Mouse (Mus musculus) heart, embryonic 10.5 days (tissue): Measurements from ENCODE around the gene Shc4. TPM values are rescaled to one million over a fixed set of nuclear protein-coding genes. Genes with fewer than 3 reads are reported as not detected.

Experiments
- DNase-seq: peaks from one replicate; pipeline ENCODE4 v3.0.0-alpha.2; 2017; ENCODE audit warnings: low spot score
- H3K27ac ChIP-seq: fragments of 300-500 bp; sonication (generic); 2 replicates; pipeline ENCODE4 v1.5.1; 2016; ENCODE audit warnings: mild to moderate bottlenecking
- H3K27me3 ChIP-seq: fragments of 300-500 bp; sonication (generic); 2 replicates; pipeline ENCODE4 v1.6.1; 2016; ENCODE audit warnings: mild to moderate bottlenecking; ENCODE audit not compliant: poor library complexity, insufficient read depth, severe bottlenecking
- H3K36me3 ChIP-seq: fragments of 300-500 bp; sonication (generic); 2 replicates; pipeline ENCODE4 v1.6.1; 2016; ENCODE audit warnings: mild to moderate bottlenecking, moderate library complexity
- H3K4me1 ChIP-seq: fragments of 300-500 bp; sonication (generic); 2 replicates; pipeline ENCODE4 v1.6.1; 2016; ENCODE audit warnings: mild to moderate bottlenecking
- H3K4me3 ChIP-seq: fragments of 300-500 bp; sonication (generic); 2 replicates; pipeline ENCODE4 v1.5.1; 2016; ENCODE audit warnings: mild to moderate bottlenecking, moderate library complexity
- H3K9me3 ChIP-seq: fragments of 300-500 bp; sonication (generic); 2 replicates; pipeline ENCODE4 v1.6.1; 2016; ENCODE audit warnings: mild to moderate bottlenecking, moderate library complexity
- WGBS: fragments of 180-500 bp; shearing (Covaris S2); methylation state at CpG from one replicate; pipeline ENCODE4 v1.1.7; 2016; 5-methylcytosine and 5-hydroxymethylcytosine counted together
- polyA plus RNA-seq: library from polyadenylated mRNA; unstranded; fragments of >200 nt; fragmentation: Nextera tagmentation; extraction: Ambion mirVana; gene quantifications from 2 replicates; pipeline ENCODE4 v1.2.1, GENCODE M21; 2016

The Shc4 gene
- polyA plus RNA-seq, 1 experiment from 2014 or later = 1.5 TPM

DNA sequence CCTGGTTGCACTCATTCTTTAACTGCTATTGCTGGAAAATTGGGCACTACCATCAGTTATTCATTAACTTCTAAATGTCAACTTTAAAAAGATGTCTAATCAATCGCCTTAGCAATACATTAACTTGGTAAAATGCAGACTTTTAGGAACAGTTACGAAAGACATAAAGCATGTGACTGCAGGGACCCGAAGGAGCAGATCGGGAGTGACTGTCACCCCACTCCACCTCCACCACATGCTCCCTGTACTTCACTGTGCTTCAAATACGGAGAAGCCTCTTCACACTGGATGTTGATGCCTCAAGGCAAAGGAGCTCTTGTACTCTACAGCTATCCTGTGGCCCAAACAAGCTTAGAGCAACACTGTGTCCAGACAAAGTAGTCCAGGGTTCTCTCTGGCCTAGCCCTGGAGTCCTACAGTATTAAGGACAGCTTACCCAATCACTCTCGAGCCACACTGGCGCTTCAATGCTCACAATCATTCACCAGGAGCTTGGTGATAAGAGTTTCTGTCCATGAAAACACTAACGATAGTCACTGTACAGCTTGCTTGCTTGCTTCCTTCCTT is 108.0 kb downstream of the Shc4 start:
- peaks cover 81% of the 10 kb centered on the region for H3K36me3 ChIP-seq
- WGBS = 75% methylated on average over 8 of the region's 8 CpGs

DNA sequence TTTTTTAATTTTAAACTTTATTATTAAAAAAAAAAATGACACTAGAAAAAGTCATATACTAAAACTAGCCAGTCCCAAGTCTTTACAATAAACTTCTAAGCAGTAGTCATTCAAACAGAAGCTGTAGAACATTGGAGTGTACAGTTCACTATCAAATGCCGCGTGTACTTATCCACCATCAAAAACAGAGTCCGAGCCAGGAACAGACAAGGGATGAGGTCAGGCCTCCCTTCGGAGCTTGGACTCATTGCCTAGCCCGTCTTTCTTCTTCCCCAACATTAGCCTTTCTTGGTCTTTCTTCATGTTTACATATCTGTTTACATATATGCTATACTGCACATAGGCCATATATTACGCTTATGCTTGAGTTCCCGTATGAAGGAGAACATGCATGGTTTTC is 108.5 kb downstream of the Shc4 start:
- Histone ChIP-seq H3K27ac (no peak overlapping the region), H3K36me3 (peaks cover 82% of the 10 kb centered on the region), H3K4me3 (no peak overlapping the region), H3K4me1 (no peaks in the 10 kb centered on the region), H3K9me3 (no peaks in the 10 kb centered on the region), H3K27me3 (no peaks in the 10 kb centered on the region)
- DNase-seq = no peak
- 91% methylated on average over 7 of the region's 7 CpGs for WGBS

More for the DNA sequence above, 108.0 kb downstream of the Shc4 start:
- no peak overlapping the region for H3K4me3 ChIP-seq
- no peaks in the 10 kb centered on the region for H3K4me1 ChIP-seq
- H3K9me3 ChIP-seq = no peaks in the 10 kb centered on the region
- no peak overlapping the region for H3K27ac ChIP-seq
- no peak for DNase-seq
- no peaks in the 10 kb centered on the region for H3K27me3 ChIP-seq

DNA sequence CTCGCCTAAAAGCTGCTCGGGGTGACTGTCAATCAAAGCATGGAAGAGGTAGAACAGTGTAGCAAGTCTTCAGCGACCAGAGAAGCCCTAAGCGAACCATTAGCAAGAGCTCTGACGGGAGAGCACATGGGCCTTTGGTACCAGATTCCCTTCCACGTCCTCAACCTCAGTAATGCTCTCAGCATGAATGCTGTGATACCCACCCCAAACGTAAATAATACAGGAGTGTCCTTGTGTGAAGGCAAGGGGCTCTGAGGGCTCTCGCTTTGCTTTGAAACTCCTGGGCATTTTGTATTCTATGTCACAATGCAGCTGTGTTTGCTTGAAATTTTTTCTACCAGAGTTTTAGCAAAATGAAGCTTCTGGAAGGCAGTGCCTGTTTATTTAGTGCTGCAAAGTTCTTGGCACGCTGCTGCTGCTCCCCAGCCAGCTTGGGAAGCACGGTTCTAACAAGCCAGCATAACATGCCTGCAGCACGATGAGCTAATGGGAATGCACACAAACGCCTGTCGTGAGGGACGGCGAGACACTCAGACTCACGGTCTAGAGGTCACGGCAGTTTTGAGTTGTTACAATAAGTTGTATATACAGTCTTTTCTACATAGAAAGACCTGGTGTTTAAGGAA is 117.6 kb downstream of the Shc4 start:
- DNase-seq = no peak
- Histone ChIP-seq H3K9me3 (no peaks in the 10 kb centered on the region), H3K4me3 (no peak overlapping the region), H3K4me1 (no peaks in the 10 kb centered on the region), H3K36me3 (peaks cover 71% of the 10 kb centered on the region), H3K27ac (no peak overlapping the region), H3K27me3 (no peaks in the 10 kb centered on the region)
- WGBS = 85% methylated on average over 17 of the region's 17 CpGs

DNA sequence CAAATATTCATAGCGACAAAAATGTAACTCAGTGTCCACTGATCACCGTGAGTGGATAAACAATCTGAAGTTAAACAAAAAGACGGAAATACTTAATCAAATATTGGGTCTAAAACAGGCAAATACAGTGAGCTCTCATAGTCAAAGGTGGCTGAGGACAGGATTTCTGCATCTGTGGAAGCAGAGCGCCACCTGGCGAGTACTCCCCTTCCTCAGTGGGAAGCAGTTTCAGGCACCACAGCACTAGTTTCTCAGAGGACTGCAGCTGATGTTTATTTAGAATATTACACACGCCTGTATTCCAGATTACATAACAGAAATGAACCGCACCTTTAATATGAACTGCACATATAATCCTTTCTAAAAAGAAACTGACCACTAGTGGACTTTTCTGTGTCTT is 119.3 kb downstream of the Shc4 start:
- H3K36me3 ChIP-seq = peaks cover 74% of the 10 kb centered on the region
- H3K27ac ChIP-seq = no peak overlapping the region
- H3K9me3 ChIP-seq = no peaks in the 10 kb centered on the region
- no peak for DNase-seq
- WGBS = 75% methylated on average over 7 of the region's 7 CpGs
- no peaks in the 10 kb centered on the region for H3K4me1 ChIP-seq
- no peaks in the 10 kb centered on the region for H3K27me3 ChIP-seq
- H3K4me3 ChIP-seq = no peak overlapping the region

DNA sequence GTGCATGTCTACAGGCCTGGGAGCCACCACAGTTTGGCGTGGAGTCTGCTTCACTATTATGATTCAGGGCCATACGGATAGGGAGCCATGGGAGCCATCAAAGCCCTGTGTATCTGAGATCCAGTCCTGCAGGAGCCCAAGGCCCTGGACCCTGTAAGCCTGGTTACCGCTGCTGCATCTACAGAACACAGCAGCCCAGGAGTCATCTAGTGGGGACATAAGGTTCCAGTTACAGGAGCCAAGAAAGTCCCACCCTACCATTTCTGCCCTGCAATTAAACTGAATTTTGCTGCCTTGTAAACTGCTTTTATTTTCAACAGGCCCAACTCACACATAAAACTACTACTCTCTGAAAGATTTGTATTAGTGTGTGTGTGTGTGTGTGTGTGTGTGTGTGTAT is 121.0 kb downstream of the Shc4 start:
- WGBS = 95% methylated on average over 3 of the region's 3 CpGs
- Histone ChIP-seq H3K9me3 (no peaks in the 10 kb centered on the region), H3K27ac (no peak overlapping the region), H3K4me3 (no peak overlapping the region), H3K4me1 (no peaks in the 10 kb centered on the region), H3K27me3 (no peaks in the 10 kb centered on the region), H3K36me3 (peaks cover 74% of the 10 kb centered on the region)
- DNase-seq = no peak

DNA sequence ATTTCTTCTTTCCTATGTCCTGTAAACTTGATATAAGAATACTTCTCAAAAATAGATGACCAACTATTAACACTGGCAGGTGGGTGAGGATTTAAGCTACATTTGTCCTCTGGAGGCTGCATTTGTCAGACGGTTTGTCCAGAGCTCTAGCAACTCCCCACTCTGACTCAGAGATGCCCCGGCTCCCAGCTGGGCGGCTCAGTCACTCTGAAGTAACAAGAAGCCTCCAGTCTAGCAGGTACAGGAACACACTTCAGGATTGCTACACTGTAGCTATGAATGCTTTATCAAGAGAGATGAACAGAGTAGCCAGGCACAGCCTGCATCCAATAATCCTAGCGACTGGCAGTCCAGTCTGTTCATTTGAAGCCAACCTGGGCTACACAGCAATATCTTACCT is 125.0 kb downstream of the Shc4 start:
- Histone ChIP-seq H3K27me3 (no peaks in the 10 kb centered on the region), H3K4me1 (no peaks in the 10 kb centered on the region), H3K4me3 (no peak overlapping the region), H3K9me3 (no peaks in the 10 kb centered on the region), H3K36me3 (peaks cover 90% of the 10 kb centered on the region), H3K27ac (no peak overlapping the region)
- DNase-seq = no peak
- WGBS = 81% methylated on average over 4 of the region's 4 CpGs

DNA sequence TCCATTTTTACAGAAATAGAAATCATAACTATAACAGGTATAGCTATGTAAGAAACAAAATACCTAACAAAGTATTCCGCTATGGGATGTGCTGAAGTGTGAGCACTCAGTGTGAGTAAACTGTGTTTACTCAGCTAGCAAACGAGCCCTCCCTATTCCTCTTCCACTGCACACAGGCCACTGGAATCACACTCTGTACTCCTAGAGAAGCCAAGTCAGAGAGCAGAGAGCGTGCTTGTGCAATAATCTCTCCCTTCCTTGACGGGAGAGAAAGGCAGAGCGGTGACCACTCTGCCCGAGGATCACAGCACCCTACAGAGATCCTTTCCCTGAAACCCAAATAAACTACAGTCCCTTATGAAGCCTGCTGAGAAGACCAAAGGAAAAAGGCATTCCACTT is 125.7 kb downstream of the Shc4 start:
- Histone ChIP-seq H3K27me3 (no peaks in the 10 kb centered on the region), H3K9me3 (no peaks in the 10 kb centered on the region), H3K4me1 (no peaks in the 10 kb centered on the region), H3K4me3 (no peak overlapping the region), H3K36me3 (peaks cover 92% of the 10 kb centered on the region), H3K27ac (no peak overlapping the region)
- 84% methylated on average over 6 of the region's 6 CpGs for WGBS
- DNase-seq = no peak

DNA sequence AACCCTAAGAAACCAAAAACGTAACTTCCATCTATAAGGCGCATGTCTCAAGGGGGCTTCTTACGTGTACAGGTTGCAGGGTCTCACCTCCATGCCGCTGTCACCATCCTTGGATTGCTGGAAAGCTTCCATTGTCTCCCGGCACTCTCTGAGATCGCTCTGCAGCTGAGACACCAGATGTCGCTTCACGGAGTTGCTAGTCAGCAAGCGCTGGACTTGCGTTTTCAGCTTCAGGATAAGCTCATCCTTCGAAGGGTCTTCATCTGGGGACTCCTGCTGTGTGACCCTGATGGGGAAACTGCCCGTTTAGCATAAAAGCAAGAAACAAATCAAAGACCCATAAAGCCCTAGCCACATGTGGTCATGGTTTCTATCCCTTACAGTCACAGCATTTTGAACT is 129.2 kb downstream of the Shc4 start:
- 91% methylated on average over 12 of the region's 12 CpGs for WGBS
- DNase-seq = no peak
- H3K9me3 ChIP-seq = no peaks in the 10 kb centered on the region
- H3K27ac ChIP-seq = no peak overlapping the region
- H3K27me3 ChIP-seq = no peaks in the 10 kb centered on the region
- H3K36me3 ChIP-seq = peaks cover 79% of the 10 kb centered on the region
- H3K4me1 ChIP-seq = no peaks in the 10 kb centered on the region
- no peak overlapping the region for H3K4me3 ChIP-seq

DNA sequence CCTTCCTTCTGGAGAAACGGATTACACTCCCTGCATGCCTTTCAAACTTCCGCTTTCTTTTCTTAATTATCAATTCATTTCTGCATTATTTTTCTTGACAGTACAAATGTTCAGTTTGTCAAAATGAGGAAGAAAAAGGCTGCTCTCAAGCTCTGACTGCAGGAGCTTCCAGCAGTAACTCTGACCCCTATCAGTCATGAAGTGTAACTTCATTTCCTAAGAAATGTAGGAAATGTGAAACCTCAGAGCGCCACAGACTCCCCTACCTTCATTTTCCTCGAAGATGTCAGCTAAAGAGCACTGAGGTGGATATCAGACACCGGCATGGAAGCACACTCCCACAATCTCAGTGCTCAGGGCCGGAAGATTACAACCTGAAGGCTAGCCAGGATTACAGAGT is 129.9 kb downstream of the Shc4 start:
- Histone ChIP-seq H3K9me3 (no peaks in the 10 kb centered on the region), H3K36me3 (peaks cover 80% of the 10 kb centered on the region), H3K27me3 (no peaks in the 10 kb centered on the region), H3K27ac (no peak overlapping the region), H3K4me3 (no peak overlapping the region), H3K4me1 (no peaks in the 10 kb centered on the region)
- DNase-seq = no peak
- 79% methylated on average over 6 of the region's 6 CpGs for WGBS

DNA sequence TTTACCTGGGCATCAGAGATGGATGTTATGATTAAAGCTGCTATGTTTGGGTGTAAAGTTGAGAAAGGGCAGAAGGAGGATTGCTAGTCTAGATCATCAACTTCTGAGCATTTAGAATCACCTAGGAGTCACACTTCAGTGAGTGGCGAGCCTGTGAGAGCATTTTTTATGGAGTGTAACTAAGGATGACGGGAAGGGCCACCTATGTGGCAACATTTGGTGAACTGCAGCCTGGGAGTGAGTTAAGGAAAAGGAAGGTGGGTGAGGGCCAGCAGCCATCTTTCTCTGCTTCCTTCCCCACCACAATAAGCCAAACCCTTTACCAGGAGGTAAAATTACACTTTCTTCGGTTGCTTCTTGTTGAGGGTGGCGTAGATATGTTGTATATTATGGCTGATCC is 132.1 kb downstream of the Shc4 start:
- no peaks in the 10 kb centered on the region for H3K4me1 ChIP-seq
- H3K4me3 ChIP-seq = no peak overlapping the region
- peaks cover 86% of the 10 kb centered on the region for H3K36me3 ChIP-seq
- DNase-seq = no peak
- H3K9me3 ChIP-seq = no peaks in the 10 kb centered on the region
- 90% methylated on average over 4 of the region's 4 CpGs for WGBS
- H3K27me3 ChIP-seq = no peaks in the 10 kb centered on the region
- no peak overlapping the region for H3K27ac ChIP-seq

DNA sequence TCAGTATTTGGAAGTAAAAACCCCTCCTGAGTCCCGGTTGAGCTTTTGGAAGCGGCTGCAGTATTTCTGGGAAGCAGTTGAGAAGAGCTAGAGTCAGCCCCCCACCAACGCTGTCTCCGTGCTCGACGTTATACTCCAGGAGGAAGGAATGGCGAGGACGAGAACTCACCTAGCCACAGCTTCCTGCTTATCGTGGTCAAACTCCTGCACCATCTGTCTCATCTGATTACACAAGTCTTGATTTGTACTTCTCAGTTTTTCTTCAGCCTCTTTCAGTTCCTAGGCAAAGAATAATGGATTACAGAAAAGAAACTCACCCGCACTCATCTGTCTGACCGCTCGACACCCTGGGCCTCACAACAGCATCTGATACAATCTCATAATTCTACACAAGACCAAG is 134.7 kb downstream of the Shc4 start:
- H3K4me1 ChIP-seq = no peaks in the 10 kb centered on the region
- WGBS = 92% methylated on average over 12 of the region's 12 CpGs
- no peak for DNase-seq
- peaks cover 85% of the 10 kb centered on the region for H3K36me3 ChIP-seq
- no peak overlapping the region for H3K27ac ChIP-seq
- no peaks in the 10 kb centered on the region for H3K9me3 ChIP-seq
- no peaks in the 10 kb centered on the region for H3K27me3 ChIP-seq
- no peak overlapping the region for H3K4me3 ChIP-seq

DNA sequence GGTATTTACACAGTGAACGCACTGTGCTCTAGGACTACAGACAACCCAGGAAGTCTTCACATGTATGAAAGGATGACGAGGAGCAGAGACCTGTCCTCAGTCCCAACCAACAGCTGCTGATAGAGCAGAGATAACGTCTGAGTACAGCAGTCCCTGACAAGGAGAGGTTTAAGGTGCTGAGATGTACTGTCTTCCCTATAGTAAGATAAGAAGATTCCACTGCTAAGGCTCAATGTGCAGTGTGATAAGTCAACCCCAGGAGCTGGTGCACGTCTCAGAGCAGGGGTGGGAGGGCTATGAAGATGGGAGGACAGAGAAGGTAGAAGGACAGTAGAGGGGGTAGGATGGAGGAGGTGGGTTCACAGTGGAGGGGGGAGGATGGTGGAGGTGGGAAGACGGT is 142.9 kb downstream of the Shc4 start:
- Histone ChIP-seq H3K27ac (no peak overlapping the region; the same call in 1 of the 2 replicates), H3K4me3 (no peak overlapping the region), H3K9me3 (no peaks in the 10 kb centered on the region), H3K36me3 (peaks cover 76% of the 10 kb centered on the region), H3K27me3 (no peaks in the 10 kb centered on the region), H3K4me1 (peaks cover 9% of the 10 kb centered on the region)
- 32% methylated on average over 5 of the region's 5 CpGs for WGBS
- DNase-seq = no peak

DNA sequence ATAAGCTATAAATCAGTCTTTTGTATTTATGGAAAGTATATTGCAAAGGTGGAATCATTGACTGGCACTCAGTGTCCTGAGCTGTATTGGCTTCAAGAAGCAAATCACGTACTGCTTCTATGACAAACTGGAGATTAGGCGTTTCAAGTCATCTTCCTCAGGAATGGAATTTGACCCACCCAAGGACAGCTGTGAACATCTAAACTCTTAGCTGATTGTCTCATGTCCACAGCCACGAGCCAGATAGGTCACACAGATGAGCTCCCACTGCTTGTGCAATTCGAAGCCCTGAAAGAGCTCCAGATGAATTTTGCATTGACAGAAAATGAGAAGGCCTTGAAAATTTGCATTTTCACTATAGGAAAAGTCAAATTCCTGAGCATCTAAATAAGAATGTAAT is 146.3 kb downstream of the Shc4 start:
- Histone ChIP-seq H3K4me1 (peaks cover 9% of the 10 kb centered on the region), H3K27ac (no peak overlapping the region), H3K9me3 (no peaks in the 10 kb centered on the region), H3K36me3 (peaks cover 81% of the 10 kb centered on the region), H3K27me3 (no peaks in the 10 kb centered on the region), H3K4me3 (no peak overlapping the region)
- WGBS = 65% methylated on average over 4 of the region's 4 CpGs
- no peak for DNase-seq
